Mouse (Mus musculus): ENCODE measurements around the gene Nr0b2. TPM values are rescaled to one million over a fixed set of nuclear protein-coding genes. Genes with fewer than 3 reads are reported as not detected.

Nr0b2 gene
- polyA plus RNA-seq, 1 experiment from 2014 or later: 5.4 TPM

- H3K27ac ChIP-seq (ENCODE audit: low read depth): no peak overlapping the region
- ATAC-seq (replicated peaks; ENCODE audit: low FRiP score, low TSS enrichment, low read depth) (no peak), DNase-seq (ENCODE audit: low spot score) (peak; percentile 56)
- no peaks in the 10 kb centered on the region for H3K36me3 ChIP-seq (ENCODE audit: control insufficient read depth, insufficient read depth, low read length)
- 51% methylated on average over 10 of the region's 10 CpGs for WGBS
- H3K27me3 ChIP-seq (replicated peaks; ENCODE audit: control insufficient read depth, insufficient read depth, low read length): no peaks in the 10 kb centered on the region
- H3K4me3 ChIP-seq (ENCODE audit: low read depth, low read length): no peak overlapping the region
- peak overlapping the region; percentile 1; the same call in 1 of the 2 replicates for H3K4me2 ChIP-seq (ENCODE audit: low read length)
- H3K9ac ChIP-seq (ENCODE audit: low read length): no peak overlapping the region
- H3K4me1 ChIP-seq (replicated peaks; ENCODE audit: control insufficient read depth, insufficient read depth, low read length): peaks cover under 1% of the 10 kb centered on the region
- H3K9me3 ChIP-seq (ENCODE audit: control insufficient read depth, low read length): 0 out of 2 replicates have a peak, but pooled peaks cover 3% of the 10 kb centered on the region
Measured at GRCm38 (mm10) chr4:133570066-133570466, 16.9 kb downstream of the Nr0b2 start.

GRCm38 (mm10) chr4:133574070-133574842 lies 21.1 kb downstream of the Nr0b2 start, which contains the start of gene Gpatch3:
TSS of gene Gpatch3 (plus strand) at chr4:133574745.
- 7% methylated on average over 44 of the region's 44 CpGs for WGBS
- Histone ChIP-seq H3K9ac (ENCODE audit: low read length) (peak within 1 kb of the TSS; percentile 92), H3K4me2 (ENCODE audit: low read length) (peak within 1 kb of the TSS; percentile 97), H3K9me3 (ENCODE audit: control insufficient read depth, low read length) (0 out of 2 replicates have a peak, but pooled peaks cover 3% of the 10 kb centered on the region), H3K4me3 (ENCODE audit: low read depth, low read length) (peak within 1 kb of the TSS; percentile 89), H3K27me3 (replicated peaks; ENCODE audit: control insufficient read depth, insufficient read depth, low read length) (no peaks in the 10 kb centered on the region), H3K27ac (ENCODE audit: low read depth) (peak within 1 kb of the TSS; percentile 80), H3K36me3 (ENCODE audit: control insufficient read depth, insufficient read depth, low read length) (peaks cover 15% of the 10 kb centered on the region), H3K4me1 (replicated peaks; ENCODE audit: control insufficient read depth, insufficient read depth, low read length) (peaks cover 8% of the 10 kb centered on the region)
- ATAC-seq (replicated peaks; ENCODE audit: low FRiP score, low TSS enrichment, low read depth): peak; percentile 92
- peak; percentile 95 for DNase-seq (ENCODE audit: low spot score)

- Histone ChIP-seq H3K27me3 (replicated peaks; ENCODE audit: control insufficient read depth, insufficient read depth, low read length) (no peaks in the 10 kb centered on the region), H3K4me3 (ENCODE audit: low read depth, low read length) (peak overlapping the region; percentile 89), H3K36me3 (ENCODE audit: control insufficient read depth, insufficient read depth, low read length) (peaks cover 20% of the 10 kb centered on the region), H3K4me2 (ENCODE audit: low read length) (peak overlapping the region; percentile 97), H3K9me3 (ENCODE audit: control insufficient read depth, low read length) (0 out of 2 replicates have a peak, but pooled peaks cover 3% of the 10 kb centered on the region), H3K4me1 (replicated peaks; ENCODE audit: control insufficient read depth, insufficient read depth, low read length) (peaks cover 8% of the 10 kb centered on the region), H3K27ac (ENCODE audit: low read depth) (peak overlapping the region; percentile 80; the same call in 1 of the 2 replicates), H3K9ac (ENCODE audit: low read length) (peak overlapping the region; percentile 92)
- DNase-seq (ENCODE audit: low spot score) (no peak), ATAC-seq (replicated peaks; ENCODE audit: low FRiP score, low TSS enrichment, low read depth) (no peak; the same call in 1 of the 2 replicates)
- under 1% methylated on average over 41 of the region's 41 CpGs for WGBS
Measured at GRCm38 (mm10) chr4:133574843-133575202, 21.6 kb downstream of the Nr0b2 start.

GRCm38 (mm10) chr4:133577983-133578382 lies 24.8 kb downstream of the Nr0b2 start:
- Histone ChIP-seq H3K4me2 (ENCODE audit: low read length) (no peak overlapping the region), H3K9me3 (ENCODE audit: control insufficient read depth, low read length) (no peaks in the 10 kb centered on the region), H3K27me3 (replicated peaks; ENCODE audit: control insufficient read depth, insufficient read depth, low read length) (no peaks in the 10 kb centered on the region), H3K9ac (ENCODE audit: low read length) (no peak overlapping the region), H3K36me3 (ENCODE audit: control insufficient read depth, insufficient read depth, low read length) (peaks cover 45% of the 10 kb centered on the region), H3K4me3 (ENCODE audit: low read depth, low read length) (no peak overlapping the region), H3K4me1 (replicated peaks; ENCODE audit: control insufficient read depth, insufficient read depth, low read length) (peaks cover 8% of the 10 kb centered on the region), H3K27ac (ENCODE audit: low read depth) (no peak overlapping the region)
- ATAC-seq (replicated peaks; ENCODE audit: low FRiP score, low TSS enrichment, low read depth) (no peak), DNase-seq (ENCODE audit: low spot score) (no peak)
- 76% methylated on average over 12 of the region's 12 CpGs for WGBS

- peaks cover 58% of the 10 kb centered on the region for H3K36me3 ChIP-seq (ENCODE audit: control insufficient read depth, insufficient read depth, low read length)
- peak overlapping the region; percentile 90 for H3K9ac ChIP-seq (ENCODE audit: low read length)
- H3K4me3 ChIP-seq (ENCODE audit: low read depth, low read length): peak overlapping the region; percentile 92
- no peaks in the 10 kb centered on the region for H3K9me3 ChIP-seq (ENCODE audit: control insufficient read depth, low read length)
- no peaks in the 10 kb centered on the region for H3K27me3 ChIP-seq (replicated peaks; ENCODE audit: control insufficient read depth, insufficient read depth, low read length)
- H3K4me2 ChIP-seq (ENCODE audit: low read length): peak overlapping the region; percentile 99
- DNase-seq (ENCODE audit: low spot score) (no peak), ATAC-seq (replicated peaks; ENCODE audit: low FRiP score, low TSS enrichment, low read depth) (peak; percentile 43; the same call in 1 of the 2 replicates)
- peak overlapping the region; percentile 74; the same call in 1 of the 2 replicates for H3K27ac ChIP-seq (ENCODE audit: low read depth)
- WGBS: 65% methylated on average over 6 of the region's 6 CpGs
- peaks cover 13% of the 10 kb centered on the region for H3K4me1 ChIP-seq (replicated peaks; ENCODE audit: control insufficient read depth, insufficient read depth, low read length)
Measured at GRCm38 (mm10) chr4:133583690-133584058, 30.5 kb downstream of the Nr0b2 start.

GRCm38 (mm10) chr4:133584059-133584951 lies 31.1 kb downstream of the Nr0b2 start, which contains the start of gene Gpn2:
TSS of gene Gpn2 (plus strand) at chr4:133584362.
- Histone ChIP-seq H3K27me3 (replicated peaks; ENCODE audit: control insufficient read depth, insufficient read depth, low read length) (no peaks in the 10 kb centered on the region), H3K9me3 (ENCODE audit: control insufficient read depth, low read length) (no peaks in the 10 kb centered on the region), H3K9ac (ENCODE audit: low read length) (peak within 1 kb of the TSS; percentile 90), H3K4me1 (replicated peaks; ENCODE audit: control insufficient read depth, insufficient read depth, low read length) (peaks cover 13% of the 10 kb centered on the region), H3K4me2 (ENCODE audit: low read length) (peak within 1 kb of the TSS; percentile 99), H3K36me3 (ENCODE audit: control insufficient read depth, insufficient read depth, low read length) (peaks cover 56% of the 10 kb centered on the region), H3K27ac (ENCODE audit: low read depth) (peak within 1 kb of the TSS; percentile 74; the same call in 1 of the 2 replicates), H3K4me3 (ENCODE audit: low read depth, low read length) (peak within 1 kb of the TSS; percentile 92)
- WGBS: 3% methylated on average over 65 of the region's 65 CpGs
- ATAC-seq (replicated peaks; ENCODE audit: low FRiP score, low TSS enrichment, low read depth): peak; percentile 88
- peak; percentile 86 for DNase-seq (ENCODE audit: low spot score)

GRCm38 (mm10) chr4:133592570-133592969 lies 39.4 kb downstream of the Nr0b2 start:
- ATAC-seq (replicated peaks; ENCODE audit: low FRiP score, low TSS enrichment, low read depth) (no peak), DNase-seq (ENCODE audit: low spot score) (peak; percentile 95)
- Histone ChIP-seq H3K27ac (ENCODE audit: low read depth) (no peak overlapping the region), H3K36me3 (ENCODE audit: control insufficient read depth, insufficient read depth, low read length) (peaks cover 39% of the 10 kb centered on the region), H3K27me3 (replicated peaks; ENCODE audit: control insufficient read depth, insufficient read depth, low read length) (no peaks in the 10 kb centered on the region), H3K9ac (ENCODE audit: low read length) (no peak overlapping the region), H3K4me3 (ENCODE audit: low read depth, low read length) (no peak overlapping the region), H3K9me3 (ENCODE audit: control insufficient read depth, low read length) (no peaks in the 10 kb centered on the region), H3K4me2 (ENCODE audit: low read length) (no peak overlapping the region), H3K4me1 (replicated peaks; ENCODE audit: control insufficient read depth, insufficient read depth, low read length) (no peaks in the 10 kb centered on the region)
- WGBS: 32% methylated on average over 7 of the region's 7 CpGs

GRCm38 (mm10) chr4:133595538-133595937 lies 42.4 kb downstream of the Nr0b2 start:
- Histone ChIP-seq H3K36me3 (ENCODE audit: control insufficient read depth, insufficient read depth, low read length) (peaks cover 12% of the 10 kb centered on the region; the same call in 1 of the 2 replicates), H3K27me3 (replicated peaks; ENCODE audit: control insufficient read depth, insufficient read depth, low read length) (peaks cover 15% of the 10 kb centered on the region), H3K4me2 (ENCODE audit: low read length) (no peak overlapping the region), H3K9ac (ENCODE audit: low read length) (no peak overlapping the region), H3K4me1 (replicated peaks; ENCODE audit: control insufficient read depth, insufficient read depth, low read length) (peaks cover 6% of the 10 kb centered on the region; the same call in 1 of the 2 replicates), H3K4me3 (ENCODE audit: low read depth, low read length) (no peak overlapping the region), H3K9me3 (ENCODE audit: control insufficient read depth, low read length) (no peaks in the 10 kb centered on the region), H3K27ac (ENCODE audit: low read depth) (no peak overlapping the region)
- 63% methylated on average over 7 of the region's 7 CpGs for WGBS
- no peak for ATAC-seq (replicated peaks; ENCODE audit: low FRiP score, low TSS enrichment, low read depth)
- no peak for DNase-seq (ENCODE audit: low spot score)
